Mouse (Mus musculus): ENCODE results near the gene Pard6b. TPM values are rescaled to one million over a fixed set of nuclear protein-coding genes. Genes with fewer than 3 reads are reported as not detected.
A peak's percentile ranks its signal among the peaks of the same experiment; 100 is the strongest.
"Not testable (repeated sequence)": the region's sequence is repeated elsewhere in the genome, so short reads cannot be mapped to it uniquely, and the experiment has no call there.

Pard6b gene
- polyA plus RNA-seq, 1 experiment: 10.3 TPM

- DNase-seq (ENCODE audit: low read depth): peak; percentile 47
- TF ChIP-seq CTCF (IDR thresholded peaks at IDR 0.05; ENCODE audit: borderline replicate concordance, extremely low read depth, insufficient read depth, insufficient read length) (no peak), POLR2A (IDR thresholded peaks at IDR 0.05; ENCODE audit: borderline replicate concordance, extremely low read depth, insufficient read depth, insufficient read length, poor library complexity, severe bottlenecking) (no peak)
Measured at GRCm38 (mm10) chr2:168104375-168105144, 23.8 kb downstream of the Pard6b start.

GRCm38 (mm10) chr2:168105271-168105670, 24.5 kb downstream of the Pard6b start:
- TF ChIP-seq CTCF (IDR thresholded peaks at IDR 0.05; ENCODE audit: borderline replicate concordance, extremely low read depth, insufficient read depth, insufficient read length): no peak
- TF ChIP-seq POLR2A (IDR thresholded peaks at IDR 0.05; ENCODE audit: borderline replicate concordance, extremely low read depth, insufficient read depth, insufficient read length, poor library complexity, severe bottlenecking): no peak
- no peak for DNase-seq (ENCODE audit: low read depth)

GRCm38 (mm10) chr2:168106701-168107178, 25.9 kb downstream of the Pard6b start:
- DNase-seq (ENCODE audit: low read depth): peak; percentile 93

GRCm38 (mm10) chr2:168107356-168107755, 26.6 kb downstream of the Pard6b start:
- peak; percentile 68 for DNase-seq (ENCODE audit: low read depth)
- TF ChIP-seq POLR2A (IDR thresholded peaks at IDR 0.05; ENCODE audit: borderline replicate concordance, extremely low read depth, insufficient read depth, insufficient read length, poor library complexity, severe bottlenecking): no peak
- TF ChIP-seq CTCF (IDR thresholded peaks at IDR 0.05; ENCODE audit: borderline replicate concordance, extremely low read depth, insufficient read depth, insufficient read length): no peak

More at GRCm38 (mm10) chr2:168106701-168107178, 25.9 kb downstream of the Pard6b start:
- TF ChIP-seq CTCF (IDR thresholded peaks at IDR 0.05; ENCODE audit: borderline replicate concordance, extremely low read depth, insufficient read depth, insufficient read length): no peak
- TF ChIP-seq POLR2A (IDR thresholded peaks at IDR 0.05; ENCODE audit: borderline replicate concordance, extremely low read depth, insufficient read depth, insufficient read length, poor library complexity, severe bottlenecking): no peak

GRCm38 (mm10) chr2:168107901-168108300, 27.1 kb downstream of the Pard6b start:
- DNase-seq (ENCODE audit: low read depth): not testable (repeated sequence)

- TF ChIP-seq CTCF (IDR thresholded peaks at IDR 0.05; ENCODE audit: borderline replicate concordance, extremely low read depth, insufficient read depth, insufficient read length) (peak; percentile 95), POLR2A (IDR thresholded peaks at IDR 0.05; ENCODE audit: borderline replicate concordance, extremely low read depth, insufficient read depth, insufficient read length, poor library complexity, severe bottlenecking) (no peak)
- DNase-seq (ENCODE audit: low read depth): peak; percentile 63
Measured at GRCm38 (mm10) chr2:168111902-168112301, 31.1 kb downstream of the Pard6b start.

GRCm38 (mm10) chr2:168113263-168113662, 32.5 kb downstream of the Pard6b start:
- no peak for DNase-seq (ENCODE audit: low read depth)
- TF ChIP-seq CTCF (IDR thresholded peaks at IDR 0.05; ENCODE audit: borderline replicate concordance, extremely low read depth, insufficient read depth, insufficient read length) (no peak), POLR2A (IDR thresholded peaks at IDR 0.05; ENCODE audit: borderline replicate concordance, extremely low read depth, insufficient read depth, insufficient read length, poor library complexity, severe bottlenecking) (no peak)

GRCm38 (mm10) chr2:168113692-168114091, 32.9 kb downstream of the Pard6b start:
- DNase-seq (ENCODE audit: low read depth): no peak
- TF ChIP-seq CTCF (IDR thresholded peaks at IDR 0.05; ENCODE audit: borderline replicate concordance, extremely low read depth, insufficient read depth, insufficient read length) (no peak), POLR2A (IDR thresholded peaks at IDR 0.05; ENCODE audit: borderline replicate concordance, extremely low read depth, insufficient read depth, insufficient read length, poor library complexity, severe bottlenecking) (no peak)

- TF ChIP-seq POLR2A (IDR thresholded peaks at IDR 0.05; ENCODE audit: borderline replicate concordance, extremely low read depth, insufficient read depth, insufficient read length, poor library complexity, severe bottlenecking) (no peak), CTCF (IDR thresholded peaks at IDR 0.05; ENCODE audit: borderline replicate concordance, extremely low read depth, insufficient read depth, insufficient read length) (peak; percentile 60)
Measured at GRCm38 (mm10) chr2:168114699-168115350, 34.0 kb downstream of the Pard6b start.

GRCm38 (mm10) chr2:168115826-168116225, 35.0 kb downstream of the Pard6b start:
- no peak for DNase-seq (ENCODE audit: low read depth)
- TF ChIP-seq POLR2A (IDR thresholded peaks at IDR 0.05; ENCODE audit: borderline replicate concordance, extremely low read depth, insufficient read depth, insufficient read length, poor library complexity, severe bottlenecking) (no peak), CTCF (IDR thresholded peaks at IDR 0.05; ENCODE audit: borderline replicate concordance, extremely low read depth, insufficient read depth, insufficient read length) (no peak)

More at GRCm38 (mm10) chr2:168114699-168115350, 34.0 kb downstream of the Pard6b start:
- peak; percentile 92 for DNase-seq (ENCODE audit: low read depth)

- peak; percentile 88 for TF ChIP-seq CTCF (IDR thresholded peaks at IDR 0.05; ENCODE audit: borderline replicate concordance, extremely low read depth, insufficient read depth, insufficient read length)
- no peak for TF ChIP-seq POLR2A (IDR thresholded peaks at IDR 0.05; ENCODE audit: borderline replicate concordance, extremely low read depth, insufficient read depth, insufficient read length, poor library complexity, severe bottlenecking)
- peak; percentile 63 for DNase-seq (ENCODE audit: low read depth)
Measured at GRCm38 (mm10) chr2:168117147-168117546, 36.3 kb downstream of the Pard6b start.
